21 mouse cellular contexts compared by ENCODE assay signal in genomic region chrX:134675022-134675421, GRCm38 (mm10). TPM values are rescaled to one million over a fixed set of nuclear protein-coding genes. Genes with fewer than 3 reads are reported as not detected.
DNase-seq lines count a peak whose midpoint lies in the region; ATAC-seq and TF ChIP-seq lines count a peak whose summit lies in the region.
"Had no signal": no experiment of that assay in that cellular context is flagged by ENCODE, and none has a peak within 500 bp of the region (broad histone marks: within the 10 kb centered on the region; RNA-seq: fewer than 3 reads in every experiment).

No protein-coding gene starts in this region.

- 0 out of 2 replicates have a peak, but pooled peaks have one; percentile 48 for ATAC-seq in hindbrain, embryonic 12.5 days (ENCODE audit: low FRiP score)
- ATAC-seq in hindbrain, postnatal 0 days: no peak
- ATAC-seq in midbrain, embryonic 15.5 days (replicated peaks): no peak
- ATAC-seq: liver, postnatal 0 days had no signal

- no peaks in the 10 kb centered on the region for H3K4me1 ChIP-seq in hindbrain, embryonic 12.5 days
- no peaks in the 10 kb centered on the region for H3K4me1 ChIP-seq in hindbrain, postnatal 0 days (ENCODE audit: insufficient read depth, low read length)
- H3K4me1 ChIP-seq in embryonic facial prominence, embryonic 10.5 days: no peaks in the 10 kb centered on the region
- no peaks in the 10 kb centered on the region for H3K4me1 ChIP-seq in midbrain, embryonic 15.5 days
- H3K4me1 ChIP-seq: embryonic facial prominence, embryonic 12.5 days; heart, embryonic 10.5 days; limb, embryonic 15.5 days had no signal

- H3K9ac ChIP-seq in hindbrain, embryonic 12.5 days: no peak overlapping the region
- no peak overlapping the region for H3K9ac ChIP-seq in hindbrain, postnatal 0 days (replicated peaks; ENCODE audit: low read length)
- H3K9ac ChIP-seq in midbrain, embryonic 15.5 days: no peak overlapping the region
- H3K9ac ChIP-seq: embryonic facial prominence, embryonic 12.5 days; limb, embryonic 15.5 days; liver, postnatal 0 days had no signal

- WGBS in hindbrain, embryonic 12.5 days: 25% methylated on average over 5 of the region's 5 CpGs
- WGBS in hindbrain, postnatal 0 days: 32% methylated on average over 5 of the region's 5 CpGs
- 24% methylated on average over 5 of the region's 5 CpGs for WGBS in embryonic facial prominence, embryonic 10.5 days
- WGBS in midbrain, embryonic 15.5 days: 19% methylated on average over 5 of the region's 5 CpGs

- 0 out of 2 replicates have a peak overlapping the region, but pooled peaks have one; percentile 30 for H3K27ac ChIP-seq in hindbrain, embryonic 12.5 days
- H3K27ac ChIP-seq in hindbrain, postnatal 0 days: no peak overlapping the region
- H3K27ac ChIP-seq in embryonic facial prominence, embryonic 10.5 days (replicated peaks): peak overlapping the region; percentile 51; the same call in 1 of the 2 replicates
- H3K27ac ChIP-seq in midbrain, embryonic 15.5 days: 0 out of 2 replicates have a peak overlapping the region, but pooled peaks have one; percentile 25
- H3K27ac ChIP-seq: embryonic facial prominence, embryonic 12.5 days; heart, embryonic 10.5 days; limb, embryonic 15.5 days had no signal

- H3K36me3 ChIP-seq in hindbrain, embryonic 12.5 days: no peaks in the 10 kb centered on the region
- no peaks in the 10 kb centered on the region for H3K36me3 ChIP-seq in hindbrain, postnatal 0 days (ENCODE audit: insufficient read depth, low read length)
- no peaks in the 10 kb centered on the region for H3K36me3 ChIP-seq in embryonic facial prominence, embryonic 10.5 days (replicated peaks)
- no peaks in the 10 kb centered on the region for H3K36me3 ChIP-seq in midbrain, embryonic 15.5 days (replicated peaks)
- H3K36me3 ChIP-seq: embryonic facial prominence, embryonic 12.5 days; heart, embryonic 10.5 days; limb, embryonic 15.5 days had no signal

- no peaks in the 10 kb centered on the region for H3K27me3 ChIP-seq in hindbrain, embryonic 12.5 days
- H3K27me3 ChIP-seq in hindbrain, postnatal 0 days (ENCODE audit: insufficient read depth, low read length): no peaks in the 10 kb centered on the region
- H3K27me3 ChIP-seq in embryonic facial prominence, embryonic 10.5 days (replicated peaks; ENCODE audit: low read depth, poor library complexity, severe bottlenecking): peaks cover 19% of the 10 kb centered on the region
- no peaks in the 10 kb centered on the region for H3K27me3 ChIP-seq in midbrain, embryonic 15.5 days (replicated peaks)
- H3K27me3 ChIP-seq: embryonic facial prominence, embryonic 12.5 days; limb, embryonic 15.5 days had no signal

- no peak for TF ChIP-seq CTCF in hindbrain, postnatal 0 days (IDR thresholded peaks at IDR 0.05; ENCODE audit: low read depth)

- no peak overlapping the region for H3K4me3 ChIP-seq in hindbrain, embryonic 12.5 days
- H3K4me3 ChIP-seq in hindbrain, postnatal 0 days (ENCODE audit: low read length): no peak overlapping the region
- no peak overlapping the region for H3K4me3 ChIP-seq in embryonic facial prominence, embryonic 10.5 days
- no peak overlapping the region for H3K4me3 ChIP-seq in midbrain, embryonic 15.5 days
- H3K4me3 ChIP-seq: embryonic facial prominence, embryonic 12.5 days; heart, embryonic 10.5 days; limb, embryonic 15.5 days; myocyte had no signal

- H3K4me2 ChIP-seq in hindbrain, embryonic 12.5 days (replicated peaks): no peak overlapping the region
- H3K4me2 ChIP-seq in hindbrain, postnatal 0 days (ENCODE audit: low read depth, low read length): no peak overlapping the region
- H3K4me2 ChIP-seq in midbrain, embryonic 15.5 days: no peak overlapping the region
- H3K4me2 ChIP-seq: embryonic facial prominence, embryonic 12.5 days; limb, embryonic 15.5 days had no signal

- H3K9me3 ChIP-seq in hindbrain, embryonic 12.5 days (replicated peaks): no peaks in the 10 kb centered on the region
- no peaks in the 10 kb centered on the region for H3K9me3 ChIP-seq in hindbrain, postnatal 0 days (ENCODE audit: low read length)
- H3K9me3 ChIP-seq in embryonic facial prominence, embryonic 10.5 days: no peaks in the 10 kb centered on the region
- H3K9me3 ChIP-seq in midbrain, embryonic 15.5 days: no peaks in the 10 kb centered on the region
- H3K9me3 ChIP-seq: embryonic facial prominence, embryonic 12.5 days; heart, embryonic 10.5 days; limb, embryonic 15.5 days had no signal

- DNase-seq in hindbrain, postnatal 0 days (ENCODE audit: low spot score): no peak
- DNase-seq in R1 (ENCODE audit: low read depth, low spot score): peak; percentile 91
- peak; percentile 23 for DNase-seq in embryonic facial prominence, embryonic 10.5 days (ENCODE audit: low spot score)
- no peak for DNase-seq in testis, postnatal 14 days (ENCODE audit: low spot score)
- DNase-seq in lung, postnatal 36 days: no peak
- DNase-seq: adrenal gland, postnatal 25 days; cerebellum, adult 9-10 months; gastrocnemius, postnatal 14 days; heart, postnatal 14 days; kidney, postnatal 10 days; layer of hippocampus, adult 9-11 months; liver, postnatal 0 days; right cerebral cortex, postnatal 25 days; thymus, postnatal 4 days had no signal

RNA-seq across cellular contexts. Expression of gene Armcx4, which starts 11.3 kb away (rescaled TPM):
- polyA plus RNA-seq in hindbrain, embryonic 12.5 days (2016; fragmentation: Nextera tagmentation; extraction: Ambion mirVana): 7.2 and 7.5 TPM in 2 replicates
- 12.8 and 12.9 TPM in 2 replicates for total RNA-seq in hindbrain, postnatal 0 days (2014; rRNA removed)
- 5.6 and 6.0 TPM in 2 replicates for polyA plus RNA-seq in hindbrain, postnatal 0 days (2015; fragmentation: Nextera tagmentation; extraction: Ambion mirVana)
- 6.3 and 7.1 TPM in 2 replicates for polyA plus RNA-seq in embryonic facial prominence, embryonic 10.5 days (2016; fragmentation: Nextera tagmentation; extraction: Ambion mirVana)
- polyA plus RNA-seq in midbrain, embryonic 15.5 days (2015; fragmentation: Nextera tagmentation; extraction: Ambion mirVana): 6.8 and 7.0 TPM in 2 replicates
- total RNA-seq: MEL had no signal

RNA-seq across cellular contexts. Expression of gene Armcx1, which starts 42.7 kb away (rescaled TPM):
- polyA plus RNA-seq in hindbrain, embryonic 12.5 days (2016; fragmentation: Nextera tagmentation; extraction: Ambion mirVana): 76.9 and 83.4 TPM in 2 replicates
- total RNA-seq in hindbrain, postnatal 0 days (2014; rRNA removed): 29.9 and 36.0 TPM in 2 replicates
- 67.1 and 72.7 TPM in 2 replicates for polyA plus RNA-seq in hindbrain, postnatal 0 days (2015; fragmentation: Nextera tagmentation; extraction: Ambion mirVana)
- 46.9 and 50.0 TPM in 2 replicates for polyA plus RNA-seq in embryonic facial prominence, embryonic 10.5 days (2016; fragmentation: Nextera tagmentation; extraction: Ambion mirVana)
- 85.2 and 89.1 TPM in 2 replicates for polyA plus RNA-seq in midbrain, embryonic 15.5 days (2015; fragmentation: Nextera tagmentation; extraction: Ambion mirVana)
- total RNA-seq: MEL had no signal

Comparison
In these comparisons a context has a peak if more than half of its experiments do, and no peak if none do; other contexts are left out.
1. DNase-seq: peak in R1 (single experiment) and embryonic facial prominence, embryonic 10.5 days (single experiment); none in hindbrain, postnatal 0 days (single experiment), testis, postnatal 14 days (single experiment) and lung, postnatal 36 days (single experiment).